Mouse (Mus musculus) G1E (cell line): ENCODE measurements around the gene Slirp.
"Not testable (repeated sequence)": the region's sequence is repeated elsewhere in the genome, so short reads cannot be mapped to it uniquely, and the experiment has no call there.

Source experiments
- CTCF ChIP-seq: IDR thresholded peaks from 2 replicates; pipeline ENCODE4 v1.5.1; 2012; ENCODE audit warnings: low read depth, low read length, inconsistent platforms, mixed read lengths
- GATA1 ChIP-seq: IDR thresholded peaks from 2 replicates; pipeline ENCODE4 v1.6.1; 2012; ENCODE audit warnings: borderline replicate concordance, low read length, inconsistent platforms, mixed read lengths
- GATA2 ChIP-seq: IDR thresholded peaks from 2 replicates; pipeline ENCODE4 v1.6.1; 2012; ENCODE audit warnings: low read depth, low read length, inconsistent platforms, borderline replicate concordance
- POLR2AphosphoS5 ChIP-seq: IDR thresholded peaks from 2 replicates; pipeline ENCODE4 v1.6.1; 2012; ENCODE audit warnings: low read depth, low read length, inconsistent platforms; ENCODE audit not compliant: insufficient replicate concordance
- TAL1 ChIP-seq: conservative IDR thresholded peaks from 2 replicates; pipeline ENCODE4 v1.6.1; 2012; ENCODE audit warnings: low read depth, low read length, inconsistent platforms, mixed read lengths

DNA sequence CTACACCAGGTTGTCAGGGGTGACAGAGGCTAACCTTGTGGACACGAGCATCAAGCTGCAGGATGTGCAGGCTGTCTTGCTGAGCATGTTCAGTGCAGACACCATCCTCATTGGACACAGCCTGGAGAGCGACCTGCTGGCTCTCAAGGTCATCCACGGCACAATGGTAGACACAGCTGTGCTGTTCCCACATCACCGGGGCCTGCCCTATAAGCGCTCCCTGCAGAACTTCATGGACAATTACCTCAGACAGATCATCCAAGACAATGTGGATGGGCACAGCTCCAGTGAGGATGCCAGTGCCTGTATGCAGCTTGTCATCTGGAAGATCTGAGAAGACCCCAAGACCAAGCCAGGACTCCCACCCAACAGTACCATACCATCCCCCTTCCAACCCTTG, 38.8 kb downstream of the Slirp start:
- not testable (repeated sequence) for TF ChIP-seq CTCF, GATA1, TAL1, POLR2AphosphoS5, GATA2
